Mouse (Mus musculus) limb, embryonic 14.5 days (tissue): ENCODE data around the gene Gm9837. TPM values are rescaled to one million over a fixed set of nuclear protein-coding genes. Genes with fewer than 3 reads are reported as not detected.
A peak's percentile ranks its signal among the peaks of the same experiment; 100 is the strongest.

ENCODE experiments used
- ATAC-seq: fragments of 200-750 bp; cut with Nextera tagmentation; 2 replicates; pipeline ENCODE4 v1.8.0; 2017; ENCODE audit warnings: low read depth, moderate number of reproducible peaks, moderate TSS enrichment; ENCODE audit not compliant: low FRiP score
- DNase-seq: peaks from one replicate; pipeline ENCODE4 v3.0.0-alpha.2; 2015; ENCODE audit warnings: low spot score
- H3K27ac ChIP-seq: fragments of 300-500 bp; sonication (generic); replicated peaks from 2 replicates; pipeline ENCODE4 v1.5.1; 2014; ENCODE audit warnings: low read depth, mild to moderate bottlenecking, low read length, moderate library complexity, mixed read lengths
- H3K27me3 ChIP-seq: fragments of 300-500 bp; sonication (generic); 2 replicates; pipeline ENCODE4 v1.6.1; 2014; ENCODE audit warnings: low read length, mixed read lengths; ENCODE audit not compliant: control insufficient read depth, insufficient read depth
- H3K36me3 ChIP-seq: fragments of 300-500 bp; sonication (generic); 2 replicates; pipeline ENCODE4 v1.6.1; 2014; ENCODE audit warnings: mild to moderate bottlenecking, low read length, moderate library complexity, mixed read lengths; ENCODE audit not compliant: control insufficient read depth, insufficient read depth
- H3K4me1 ChIP-seq: fragments of 300-500 bp; sonication (generic); 2 replicates; pipeline ENCODE4 v1.6.1; 2014; ENCODE audit warnings: antibody characterized with exemption, low read length, mixed read lengths; ENCODE audit not compliant: control insufficient read depth, insufficient read depth
- H3K4me2 ChIP-seq: fragments of 300-500 bp; sonication (generic); replicated peaks from 2 replicates; pipeline ENCODE4 v1.6.1; 2014; ENCODE audit warnings: low read depth, mild to moderate bottlenecking, low read length, moderate library complexity; ENCODE audit not compliant: severe bottlenecking
- H3K4me3 ChIP-seq: fragments of 300-500 bp; sonication (generic); replicated peaks from 2 replicates; pipeline ENCODE4 v1.5.1; 2014; ENCODE audit warnings: low read length
- H3K9ac ChIP-seq: fragments of 300-500 bp; sonication (generic); 2 replicates; pipeline ENCODE4 v1.6.1; 2014; ENCODE audit warnings: mild to moderate bottlenecking, low read depth, low read length, moderate library complexity; ENCODE audit not compliant: severe bottlenecking
- H3K9me3 ChIP-seq: fragments of 300-500 bp; sonication (generic); 2 replicates; pipeline ENCODE4 v1.6.1; 2016; ENCODE audit warnings: low read length; ENCODE audit not compliant: control insufficient read depth
- POLR2A ChIP-seq: fragments of 200-500 bp; IDR thresholded peaks from 2 replicates; pipeline ENCODE4 v1.8.0; 2012; ENCODE audit warnings: inconsistent platforms, mild to moderate bottlenecking, moderate library complexity, borderline replicate concordance; ENCODE audit not compliant: insufficient read depth, insufficient read length; ENCODE audit errors: extremely low read depth
- WGBS: fragments of 180-500 bp; shearing (Covaris S2); extraction: QIAGEN DNeasy Blood & Tissue Kit; methylation state at CpG from one replicate; pipeline ENCODE4 v1.1.7; 2014; 5-methylcytosine and 5-hydroxymethylcytosine counted together
- polyA plus RNA-seq, 2 experiments: library from polyadenylated mRNA; depleted of rRNA in 1 of 2; stranded (reverse) in 1 of 2; unstranded in 1 of 2; fragments of >200 nt; fragmentation: Nextera tagmentation in 1 of 2; extraction: Ambion mirVana in 1 of 2; gene quantifications; 2 replicates each; pipeline versions ENCODE4 v1.2.1 to v1.2.3; 2012 to 2014

Gm9837 gene
- not detected in 2 replicates for polyA plus RNA-seq (2012; rRNA removed)
- polyA plus RNA-seq (2014; fragmentation: Nextera tagmentation; extraction: Ambion mirVana), result not detected in 2 replicates

DNA sequence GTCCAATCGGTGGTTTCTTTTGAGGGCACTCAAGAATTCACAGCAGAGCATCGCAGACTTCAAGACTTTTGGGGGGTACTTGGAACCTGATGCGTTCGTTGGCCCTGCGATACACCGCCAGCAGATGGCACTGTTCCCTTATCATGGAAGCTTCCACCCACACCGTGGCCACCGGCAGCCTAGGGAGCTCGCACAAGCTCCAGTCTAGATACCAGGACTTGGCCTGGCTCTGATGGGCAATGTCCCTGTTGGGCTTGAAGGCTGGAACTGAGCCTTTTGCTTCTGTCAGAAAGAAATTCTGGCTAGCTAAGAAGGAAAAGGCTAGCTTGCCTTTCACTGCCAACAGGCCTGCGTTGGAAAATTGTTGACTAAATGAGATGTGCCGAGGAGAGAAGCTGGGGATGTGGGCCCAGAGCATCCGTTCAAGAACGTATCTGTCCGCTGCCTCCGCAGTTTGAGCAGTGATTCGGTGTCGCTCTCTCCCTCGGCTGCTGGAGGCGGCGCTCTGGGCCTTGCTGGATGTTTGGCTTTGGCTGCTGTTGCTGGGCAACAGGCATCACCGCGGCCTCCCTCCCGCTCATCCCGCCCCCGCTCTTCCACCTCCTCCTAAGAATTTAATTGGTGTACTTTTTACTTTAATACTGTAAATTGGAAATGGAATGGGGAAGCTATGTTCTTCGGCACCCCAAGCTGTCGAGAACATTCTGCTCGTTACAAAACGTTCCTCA is at the start of gene Gm9837:
Gene Gm9837, minus strand, starts transcription at position 512 of the 728 bp plus-strand sequence.
- no peak for TF ChIP-seq POLR2A
- peaks cover 15% of the 10 kb centered on the region; the same call in 1 of the 2 replicates for H3K4me1 ChIP-seq
- WGBS, result 4% methylated on average over 28 of the region's 29 CpGs
- no peak within 1 kb of the TSS for H3K27ac ChIP-seq
- no peaks in the 10 kb centered on the region for H3K36me3 ChIP-seq
- peak within 1 kb of the TSS; percentile 40 for H3K4me2 ChIP-seq
- ATAC-seq (peak; percentile 79), DNase-seq (peak; percentile 90)
- H3K9me3 ChIP-seq, result no peaks in the 10 kb centered on the region
- H3K4me3 ChIP-seq, result peak within 1 kb of the TSS; percentile 14
- H3K9ac ChIP-seq, result no peak within 1 kb of the TSS
- peaks cover 29% of the 10 kb centered on the region for H3K27me3 ChIP-seq

DNA sequence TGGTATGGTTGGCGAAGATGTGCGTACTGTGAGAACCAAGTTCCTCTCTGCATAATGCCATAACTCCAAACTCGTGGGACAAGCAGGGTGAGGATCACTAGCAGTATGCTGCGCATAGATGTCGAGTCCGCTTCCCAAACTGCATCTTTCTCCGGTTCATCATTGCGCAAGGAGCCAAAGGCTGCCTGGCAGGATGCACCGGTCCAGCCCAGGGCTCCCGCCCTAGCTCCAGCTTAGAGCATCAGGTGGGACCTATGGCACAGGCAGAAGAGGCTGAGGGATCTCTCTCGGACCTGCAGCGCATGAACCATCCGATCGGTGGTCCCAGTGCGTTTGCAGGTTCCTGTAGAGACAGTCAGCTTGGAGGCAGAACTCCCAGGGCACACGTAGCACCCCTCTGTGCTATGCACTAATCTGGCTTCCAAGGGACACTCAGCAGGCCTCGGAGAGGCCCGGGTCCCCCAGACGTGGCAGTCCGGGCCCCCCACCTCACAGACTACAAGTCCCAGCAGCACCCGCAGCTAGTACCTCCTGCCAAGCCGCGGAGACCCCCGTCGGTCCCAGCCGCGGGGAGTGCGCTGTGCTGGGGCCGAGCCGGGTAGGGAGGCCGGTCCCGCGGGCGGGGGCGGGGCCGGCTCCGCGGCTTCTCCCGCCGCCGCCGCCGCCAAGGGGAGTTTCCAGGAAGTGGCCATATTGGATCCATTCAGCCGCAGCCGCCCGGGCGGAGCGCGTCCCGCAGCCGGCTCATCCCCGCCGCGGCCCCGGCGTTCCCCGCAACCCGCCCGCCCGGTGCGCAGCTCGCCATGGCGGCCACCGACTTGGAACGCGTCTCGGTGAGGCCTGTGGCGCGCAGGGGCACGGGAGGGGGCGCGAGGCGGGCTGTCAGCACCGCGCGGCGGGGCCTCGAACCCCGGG is 49.2 kb upstream of the Gm9837 start, which contains the start of gene Sept8:
Gene Sept8, plus strand, starts transcription at position 51 of the 915 bp plus-strand sequence.
- 0 out of 2 replicates have a peak, but pooled peaks have one; percentile 12 for TF ChIP-seq POLR2A
- Histone ChIP-seq H3K9ac (peak within 1 kb of the TSS; percentile 80), H3K27me3 (no peaks in the 10 kb centered on the region), H3K4me1 (peaks cover 52% of the 10 kb centered on the region), H3K4me2 (peak within 1 kb of the TSS; percentile 85), H3K27ac (peak within 1 kb of the TSS; percentile 86), H3K36me3 (no peaks in the 10 kb centered on the region), H3K9me3 (no peaks in the 10 kb centered on the region), H3K4me3 (peak within 1 kb of the TSS; percentile 82)
- peak; percentile 87 for ATAC-seq
- WGBS, result 7% methylated on average over 46 of the region's 79 CpGs
- DNase-seq, result peak; percentile 79

DNA sequence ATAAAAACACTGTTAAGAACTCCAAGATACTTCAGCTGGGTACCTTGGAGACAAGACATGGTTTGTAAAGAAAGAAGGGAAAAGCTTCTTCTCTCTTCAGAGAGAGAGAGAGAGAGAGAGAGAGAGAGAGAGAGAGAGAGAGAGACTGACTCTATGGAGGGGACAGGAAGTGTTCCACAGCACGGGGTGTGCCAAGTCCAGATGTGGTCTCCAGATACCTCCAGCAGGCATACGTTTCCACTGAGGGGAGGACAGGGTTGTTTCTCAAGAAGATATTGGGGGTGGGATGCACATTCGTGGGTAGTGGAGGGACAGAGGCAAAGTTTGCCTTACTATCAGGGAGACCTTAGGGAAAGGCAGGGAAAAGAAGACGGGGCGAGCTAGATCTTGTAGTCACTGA is 48.5 kb upstream of the Gm9837 start:
- Histone ChIP-seq H3K4me2 (peak overlapping the region; percentile 85), H3K27me3 (no peaks in the 10 kb centered on the region), H3K9me3 (no peaks in the 10 kb centered on the region), H3K4me3 (peak overlapping the region; percentile 82; the same call in 1 of the 2 replicates), H3K27ac (0 out of 2 replicates have a peak overlapping the region, but pooled peaks have one; percentile 86), H3K4me1 (peaks cover 45% of the 10 kb centered on the region), H3K36me3 (no peaks in the 10 kb centered on the region), H3K9ac (no peak overlapping the region)
- WGBS, result 40% methylated on average over 5 of the region's 5 CpGs
- no peak for TF ChIP-seq POLR2A
- DNase-seq (no peak), ATAC-seq (no peak)

DNA sequence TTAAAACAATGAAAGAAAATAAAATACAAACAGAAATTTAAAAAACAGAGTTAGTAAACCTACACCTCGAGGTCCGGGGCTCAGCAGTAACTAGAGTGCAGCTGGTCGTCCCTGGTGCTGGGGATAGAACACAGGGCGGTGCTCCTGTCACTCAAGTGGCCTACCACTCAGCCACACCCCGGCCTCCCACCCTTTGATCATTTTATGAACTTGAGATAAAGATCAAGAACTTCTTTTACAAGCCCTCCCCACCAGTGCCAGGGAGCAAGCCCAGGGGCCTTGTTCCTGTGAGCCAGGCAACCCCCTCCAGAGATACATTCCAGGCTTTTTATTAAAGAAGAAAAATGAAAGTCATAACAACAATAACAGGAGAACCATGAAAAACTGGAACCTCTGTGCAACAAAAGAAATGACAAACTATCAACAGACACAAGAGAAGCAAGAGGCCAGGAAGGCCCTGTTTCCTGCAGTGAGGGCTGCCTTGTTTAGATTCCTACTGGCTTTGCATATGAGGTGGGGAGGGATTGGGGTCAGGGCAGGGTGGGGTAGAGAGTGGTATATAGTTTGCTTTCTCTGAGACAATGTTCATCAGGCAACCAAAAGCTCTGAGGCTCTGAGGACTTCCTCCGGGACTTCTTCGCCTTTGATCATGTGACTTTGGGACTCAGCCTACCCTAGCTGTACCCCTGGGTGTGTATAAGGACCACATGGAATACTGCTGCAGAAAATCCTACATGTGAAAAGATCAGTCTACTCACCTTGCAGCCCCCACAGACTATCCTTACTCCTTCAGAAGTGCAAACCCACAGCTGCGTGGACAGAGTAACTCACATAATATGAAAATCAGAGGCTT is 46.7 kb upstream of the Gm9837 start:
- Histone ChIP-seq H3K9me3 (no peaks in the 10 kb centered on the region), H3K9ac (no peak overlapping the region), H3K27me3 (no peaks in the 10 kb centered on the region), H3K4me1 (peaks cover 29% of the 10 kb centered on the region), H3K4me3 (no peak overlapping the region), H3K4me2 (no peak overlapping the region), H3K36me3 (no peaks in the 10 kb centered on the region), H3K27ac (no peak overlapping the region)
- WGBS, result 28% methylated on average over 8 of the region's 8 CpGs
- no peak for DNase-seq
- ATAC-seq, result no peak
- TF ChIP-seq POLR2A, result no peak
